Mouse (Mus musculus) gastrocnemius, adult 2 months (tissue): Measurements from ENCODE around the gene Prg4. TPM values are rescaled to one million over a fixed set of nuclear protein-coding genes. Genes with fewer than 3 reads are reported as not detected.
A peak's percentile ranks its signal among the peaks of the same experiment; 100 is the strongest.

Experiments
- DNase-seq: peaks from one replicate; pipeline ENCODE4 v3.0.0; 2022
- H3K27ac ChIP-seq: fragments of 200-600 bp; 2 replicates; pipeline ENCODE4 v1.8.1; 2022; ENCODE audit warnings: mild to moderate bottlenecking
- H3K4me3 ChIP-seq: fragments of 200-600 bp; 2 replicates; pipeline ENCODE4 v1.8.1; 2022; ENCODE audit warnings: mild to moderate bottlenecking, moderate library complexity
- CTCF ChIP-seq: fragments of 200-600 bp; IDR thresholded peaks from 2 replicates; pipeline ENCODE4 v1.8.1; 2022; ENCODE audit warnings: antibody characterized with exemption, mild to moderate bottlenecking, moderate library complexity
- intact Hi-C: fragments of 180-260 bp; cut with DNase I; formaldehyde crosslinking; loops from one replicate; pipeline ENCODE4 v1.15.1; 2025
- total RNA-seq, 2 experiments: library from RNA; stranded (reverse); gene quantifications; 2 replicates each; pipeline ENCODE4 v1.2.3; 2021

Gene Prg4
- total RNA-seq, 2 experiments from 2014 or later, result 8.7 to 25.2 TPM

DNA sequence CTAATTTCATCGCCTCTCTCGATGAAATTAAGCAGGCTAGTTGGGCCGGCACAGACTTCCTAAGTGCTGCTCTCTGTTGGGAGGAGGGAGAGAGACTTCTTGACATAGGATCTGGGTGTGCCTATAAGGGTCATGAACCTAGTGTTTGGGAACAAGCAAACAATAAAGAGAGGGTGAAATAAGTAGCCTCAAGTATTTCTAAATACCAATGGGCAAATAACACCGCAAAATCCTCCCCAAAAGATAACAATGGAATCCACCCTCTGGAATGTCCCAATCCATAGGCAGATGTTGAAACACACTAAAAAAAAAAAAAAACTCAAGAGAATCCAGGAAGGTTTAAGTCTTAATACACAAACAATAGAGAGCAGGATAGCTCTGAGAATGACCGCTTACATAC is 2.9 kb downstream of the Prg4 start:
- Histone ChIP-seq H3K4me3 (no peak overlapping the region), H3K27ac (no peak overlapping the region)
- no peak for DNase-seq
- no peak for TF ChIP-seq CTCF
- intact Hi-C loops, result no loop called here

DNA sequence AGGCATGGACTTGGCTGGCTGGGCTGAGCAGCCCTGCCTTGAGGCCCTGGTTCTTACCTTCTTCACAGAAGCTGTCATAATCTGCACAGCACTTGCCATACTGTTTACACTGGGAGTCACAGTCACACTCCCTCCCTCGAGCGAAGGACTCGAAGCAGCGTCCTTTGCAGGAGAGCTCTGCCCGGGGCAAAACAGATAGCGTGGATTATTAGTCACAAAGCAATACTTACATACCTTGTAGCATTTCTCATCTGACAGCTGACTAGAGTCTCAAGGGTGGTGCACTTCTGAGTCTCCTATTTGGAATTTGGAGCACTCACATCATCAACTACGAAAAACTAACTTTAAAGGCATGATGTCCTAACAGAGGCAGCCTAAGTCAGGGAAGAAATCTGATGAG is 5.4 kb downstream of the Prg4 start:
- intact Hi-C loops, result no loop called here
- TF ChIP-seq CTCF, result no peak
- DNase-seq, result no peak
- H3K27ac ChIP-seq, result peak overlapping the region; percentile 71
- no peak overlapping the region for H3K4me3 ChIP-seq

DNA sequence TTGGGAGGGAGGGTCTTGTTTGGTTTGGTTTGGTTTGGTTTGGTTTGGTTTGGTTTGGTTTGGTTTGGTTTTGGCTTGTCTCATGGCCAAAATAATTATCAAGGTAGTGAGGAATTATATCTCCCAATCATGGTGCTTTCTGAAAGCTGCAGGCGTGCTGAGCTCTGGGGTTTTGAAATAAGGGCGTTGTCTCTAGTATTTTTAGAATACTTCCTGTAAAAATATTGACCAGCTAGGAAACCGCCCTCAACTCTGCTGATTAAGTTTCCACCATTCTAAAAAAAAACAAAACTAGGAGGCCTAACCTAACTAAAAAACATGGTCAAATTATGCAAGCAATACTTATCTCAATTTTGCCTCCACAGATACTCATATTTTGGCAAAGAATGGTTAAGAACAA is 6.4 kb downstream of the Prg4 start:
- Histone ChIP-seq H3K4me3 (no peak overlapping the region), H3K27ac (peak overlapping the region; percentile 75)
- DNase-seq, result no peak
- intact Hi-C loops, result no loop called here
- no peak for TF ChIP-seq CTCF

DNA sequence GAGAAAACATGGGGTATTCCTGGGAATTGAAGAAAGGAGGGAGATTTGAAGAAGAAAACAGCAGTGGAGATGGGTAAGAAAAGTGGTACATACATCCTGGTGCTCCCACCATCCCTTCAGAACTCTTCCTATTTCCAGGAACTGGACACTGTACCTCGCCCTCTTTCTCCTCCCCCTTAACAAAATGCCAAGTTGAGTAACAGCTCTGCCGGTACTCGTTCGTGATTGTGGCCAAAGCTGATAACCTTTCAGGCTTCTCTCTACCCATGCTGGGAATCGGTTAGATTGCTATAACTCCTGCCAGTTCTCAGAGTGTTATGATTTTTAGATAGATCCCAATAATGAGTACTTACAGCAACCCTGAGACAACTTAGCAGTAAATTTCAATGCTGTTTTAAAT is 7.0 kb downstream of the Prg4 start:
- TF ChIP-seq CTCF, result no peak
- Histone ChIP-seq H3K27ac (peak overlapping the region; percentile 75), H3K4me3 (no peak overlapping the region)
- DNase-seq, result no peak
- intact Hi-C loops, result no loop called here

DNA sequence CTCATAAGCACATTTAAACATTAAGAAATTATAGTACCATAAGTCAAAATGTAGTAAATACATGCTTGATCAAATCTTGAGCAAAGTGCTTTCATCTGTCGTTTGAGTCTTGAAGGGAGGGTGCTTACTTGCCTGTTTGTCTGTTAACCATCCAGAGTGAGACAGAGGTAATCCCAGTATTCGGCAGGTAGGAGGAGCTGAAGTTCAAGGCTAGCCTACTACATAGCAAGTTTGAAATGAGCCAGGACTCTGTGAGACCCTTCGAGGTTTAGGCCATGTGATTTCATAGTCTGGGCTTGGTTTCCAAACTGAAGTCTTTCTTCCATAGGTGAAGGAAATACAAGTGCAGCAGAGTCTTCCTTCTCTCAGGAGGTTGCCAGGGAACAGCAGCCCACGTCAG is 24.2 kb downstream of the Prg4 start:
- H3K27ac ChIP-seq, result no peak overlapping the region
- intact Hi-C loops, result loop anchor here (5.0 to 10.0 kb wide), 2 partner anchors 34 to 53 kb away; no protein-coding TSS in a partner anchor
- DNase-seq, result no peak
- H3K4me3 ChIP-seq, result no peak overlapping the region
- TF ChIP-seq CTCF, result peak; percentile 8; the same call in 1 of the 2 replicates

DNA sequence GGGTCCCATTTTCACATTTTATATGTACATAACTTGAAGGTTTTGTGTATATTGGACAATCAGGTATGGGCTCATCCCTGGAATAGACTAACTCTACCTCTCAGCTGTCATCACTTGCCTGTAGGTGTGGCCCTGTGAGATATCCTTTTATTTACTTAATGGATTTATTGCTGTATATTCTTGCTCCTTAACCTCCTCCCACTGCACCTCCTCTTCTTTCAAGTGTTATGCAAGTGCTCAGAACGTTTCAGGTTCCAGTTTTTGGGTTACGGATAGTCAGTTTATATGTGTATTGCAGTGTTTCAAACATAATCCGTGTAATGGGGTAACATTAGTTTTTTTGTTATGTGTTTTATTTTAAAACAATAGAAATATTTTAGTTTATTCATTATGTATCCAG is 27.3 kb downstream of the Prg4 start:
- DNase-seq, result no peak
- intact Hi-C loops, result no loop called here

DNA sequence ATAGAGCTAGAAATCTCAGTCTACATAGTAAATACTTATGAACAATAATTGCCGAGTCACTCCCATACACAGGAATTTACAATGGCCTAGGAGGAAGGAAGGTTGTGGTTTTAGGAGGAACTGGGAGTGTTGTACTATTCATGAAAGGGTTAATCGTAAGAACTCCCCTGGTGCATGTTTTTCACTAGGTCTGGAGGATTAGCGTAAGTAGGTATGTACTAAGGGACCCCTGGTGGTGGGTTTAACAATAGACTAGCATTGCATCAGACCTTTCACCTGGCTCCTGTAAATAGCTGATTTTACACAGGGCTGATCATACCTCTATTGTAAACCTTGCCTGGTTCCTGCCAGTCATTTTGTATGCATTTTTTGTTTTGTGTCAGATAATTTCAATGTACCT is 39.7 kb downstream of the Prg4 start:
- intact Hi-C loops, result no loop called here
- DNase-seq, result no peak
- no peak overlapping the region for H3K4me3 ChIP-seq
- no peak for TF ChIP-seq CTCF
- H3K27ac ChIP-seq, result no peak overlapping the region

More for the DNA sequence above, 27.3 kb downstream of the Prg4 start:
- H3K4me3 ChIP-seq, result no peak overlapping the region
- no peak for TF ChIP-seq CTCF
- no peak overlapping the region for H3K27ac ChIP-seq

DNA sequence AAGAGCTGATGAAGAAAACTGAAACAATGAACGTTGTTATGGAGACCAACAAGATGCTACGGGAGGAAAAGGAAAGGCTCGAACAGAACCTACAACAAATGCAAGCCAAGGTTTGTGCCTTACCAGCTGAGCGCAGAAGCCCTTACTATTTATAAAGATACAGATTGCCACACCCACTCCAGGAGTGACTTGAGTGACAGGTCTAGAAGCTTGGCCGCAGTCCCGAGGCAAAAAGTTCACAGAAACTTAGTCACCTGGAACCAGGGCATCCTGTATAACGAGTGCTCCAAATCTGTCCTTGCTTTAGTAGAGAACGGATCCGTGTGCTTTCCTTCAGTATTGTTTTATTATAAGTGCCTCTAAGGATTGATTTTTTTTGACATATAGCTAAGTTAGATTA is 40.3 kb downstream of the Prg4 start:
- no peak for TF ChIP-seq CTCF
- no peak overlapping the region for H3K27ac ChIP-seq
- intact Hi-C loops, result no loop called here
- H3K4me3 ChIP-seq, result no peak overlapping the region
- DNase-seq, result no peak

DNA sequence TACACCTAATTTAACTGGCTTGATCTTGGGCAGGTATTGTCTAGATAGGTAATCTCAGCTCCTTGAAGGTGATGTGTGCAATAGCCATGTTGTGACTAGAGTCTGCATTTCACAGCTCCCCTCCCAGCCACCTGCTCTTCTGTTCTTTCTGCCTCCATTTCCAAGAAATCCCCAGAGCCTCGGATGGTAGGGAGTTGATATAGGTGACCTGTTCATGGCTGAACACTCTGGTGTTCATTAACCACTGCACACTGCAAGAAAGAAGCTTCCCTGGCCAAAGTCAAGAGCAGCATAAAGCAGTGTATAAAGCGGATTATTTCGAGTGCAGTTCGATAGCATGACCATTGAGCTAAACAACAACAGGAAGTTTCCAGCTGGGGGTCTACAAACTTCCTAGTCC is 47.5 kb downstream of the Prg4 start:
- no peak overlapping the region for H3K27ac ChIP-seq
- intact Hi-C loops, result no loop called here
- no peak for TF ChIP-seq CTCF
- DNase-seq, result no peak
- no peak overlapping the region for H3K4me3 ChIP-seq

DNA sequence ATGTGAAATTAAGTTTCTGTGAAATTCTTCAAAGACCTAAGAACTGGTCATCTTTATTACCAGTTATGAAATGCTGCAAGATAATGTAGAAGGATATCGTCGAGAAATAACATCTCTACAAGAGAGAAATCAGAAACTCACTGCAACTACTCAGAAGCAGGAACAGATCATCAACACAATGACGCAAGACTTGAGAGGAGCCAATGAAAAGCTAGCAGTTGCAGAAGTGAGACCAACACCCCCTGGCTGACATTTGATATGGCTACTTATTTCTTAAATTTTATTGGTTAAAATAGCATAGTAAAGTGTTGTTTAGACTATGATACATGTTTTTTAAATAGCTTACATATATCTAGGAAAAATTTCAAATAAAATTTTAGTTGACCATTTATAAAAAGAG is 50.0 kb downstream of the Prg4 start:
- intact Hi-C loops, result no loop called here
- DNase-seq, result no peak
- H3K27ac ChIP-seq, result no peak overlapping the region
- H3K4me3 ChIP-seq, result no peak overlapping the region
- no peak for TF ChIP-seq CTCF

DNA sequence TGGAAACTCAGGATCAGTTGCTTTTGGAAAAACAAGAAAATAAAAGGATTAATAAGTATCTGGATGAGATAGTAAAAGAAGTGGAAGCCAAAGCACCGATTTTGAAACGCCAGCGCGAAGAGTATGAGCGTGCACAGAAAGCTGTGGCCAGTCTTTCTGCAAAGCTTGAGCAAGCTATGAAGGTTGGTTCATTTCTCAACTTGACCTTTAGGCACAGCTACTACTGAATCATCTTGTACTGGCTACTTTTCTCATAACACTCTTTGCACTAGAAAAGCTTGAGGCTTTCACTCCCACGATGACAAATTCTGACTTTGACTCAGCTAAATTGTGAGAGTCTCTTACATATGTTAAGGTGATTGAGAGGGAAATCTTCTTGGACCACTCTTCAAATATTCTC is 56.0 kb downstream of the Prg4 start:
- no peak overlapping the region for H3K4me3 ChIP-seq
- no peak for TF ChIP-seq CTCF
- no peak overlapping the region for H3K27ac ChIP-seq
- intact Hi-C loops, result loop anchor here (5.0 kb wide), 1 partner anchor 32 kb away; no protein-coding TSS in a partner anchor
- DNase-seq, result no peak

DNA sequence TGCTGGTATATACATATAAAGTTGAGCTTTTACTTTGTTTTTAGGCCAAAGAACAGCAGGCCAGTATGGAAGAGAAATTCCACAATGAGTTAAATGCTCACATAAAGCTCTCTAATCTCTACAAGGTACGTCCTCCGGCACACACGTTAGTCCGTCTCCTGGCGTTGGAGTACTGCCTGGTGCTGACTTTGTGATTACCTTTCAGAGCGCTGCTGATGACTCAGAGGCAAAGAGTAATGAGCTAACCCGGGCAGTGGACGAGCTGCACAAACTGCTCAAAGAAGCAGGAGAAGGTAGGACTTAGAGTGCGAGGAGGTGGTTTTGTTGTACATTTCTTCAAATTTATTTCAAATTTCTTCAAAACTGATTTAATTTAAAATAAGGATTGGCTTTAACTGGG is 58.7 kb downstream of the Prg4 start:
- intact Hi-C loops, result loop anchor here (5.0 kb wide), 1 partner anchor 35 kb away; no protein-coding TSS in a partner anchor
- Histone ChIP-seq H3K27ac (no peak overlapping the region), H3K4me3 (no peak overlapping the region)
- no peak for TF ChIP-seq CTCF
- no peak for DNase-seq

DNA sequence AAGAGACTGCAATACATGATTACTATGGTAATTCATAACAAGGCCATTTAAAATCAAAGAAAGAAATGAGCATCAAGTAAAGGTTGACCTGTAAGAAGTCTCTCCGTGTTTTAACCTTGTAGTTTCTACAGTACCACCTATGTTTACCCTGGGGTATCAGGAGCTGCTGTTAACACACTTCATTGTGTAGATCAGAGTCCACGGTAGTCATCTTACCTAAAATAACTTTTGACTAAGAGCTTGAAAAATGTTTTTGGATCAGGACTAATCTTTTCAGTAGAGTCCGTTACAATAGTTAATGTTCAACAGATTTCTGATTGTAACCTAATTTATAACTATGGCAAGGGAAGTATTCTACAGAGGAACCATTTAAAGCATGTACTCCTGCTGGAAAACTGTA is 61.4 kb downstream of the Prg4 start:
- Histone ChIP-seq H3K4me3 (no peak overlapping the region), H3K27ac (no peak overlapping the region)
- intact Hi-C loops, result no loop called here
- no peak for DNase-seq
- no peak for TF ChIP-seq CTCF

DNA sequence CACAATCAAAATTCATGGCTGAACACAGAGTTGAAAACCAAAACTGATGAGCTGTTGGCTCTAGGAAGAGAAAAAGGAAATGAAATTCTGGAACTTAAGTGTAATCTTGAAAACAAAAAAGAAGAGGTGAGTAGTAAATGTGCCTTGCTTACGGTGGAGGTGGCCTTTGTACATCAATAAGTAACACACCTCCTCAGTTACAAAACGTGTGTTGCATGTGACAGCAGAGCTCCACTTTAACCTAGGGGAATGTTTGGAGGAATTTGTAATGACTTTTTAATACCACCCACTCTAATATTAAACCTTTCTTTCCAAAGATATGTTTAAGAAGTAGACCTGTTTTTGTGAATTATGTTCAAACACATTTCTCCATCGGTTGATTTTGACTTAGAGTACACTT is 62.1 kb downstream of the Prg4 start:
- Histone ChIP-seq H3K4me3 (no peak overlapping the region), H3K27ac (no peak overlapping the region)
- intact Hi-C loops, result no loop called here
- DNase-seq, result no peak
- TF ChIP-seq CTCF, result no peak

Other genes with a start within 250 kb of the Prg4 start
- gene Pdc, start 146.7 kb downstream of the Prg4 start, total RNA-seq, result under 1 TPM in 1 of 2 experiments, not detected in 1; 0.20 TPM
- 100 to 1,000 TPM; 102 to 106 TPM for gene Tpr, start 73.3 kb downstream of the Prg4 start, total RNA-seq
- 10 to 100 TPM; 20.6 to 24.3 TPM for gene Odr4, start 73.1 kb downstream of the Prg4 start, total RNA-seq